Mouse (Mus musculus) MEL (cell line): ENCODE data around the gene Haao. TPM values are rescaled to one million over a fixed set of nuclear protein-coding genes. Genes with fewer than 3 reads are reported as not detected.

Source experiments
- DNase-seq: peaks from one replicate; pipeline ENCODE4 v3.0.0; 2011; ENCODE audit warnings: low read depth, low spot score
- H3K27ac ChIP-seq: 2 replicates; pipeline ENCODE4 v1.5.1; 2012; ENCODE audit warnings: low read depth, mild to moderate bottlenecking, control low read depth, low read length, moderate library complexity; ENCODE audit not compliant: control insufficient read depth
- H3K27me3 ChIP-seq, 2 experiments: fragments of 150-350 bp in 1 of 2; sonication (generic) in 1 of 2; 2 replicates each; pipeline ENCODE4 v1.6.1; 2012; ENCODE audit warnings: low read length in 2 of 2, mild to moderate bottlenecking in 2 of 2, improper control_type of control experiment in 1 of 2, moderate library complexity in 1 of 2; ENCODE audit not compliant: insufficient read depth in 2 of 2, control insufficient read depth in 1 of 2
- H3K36me3 ChIP-seq, 2 experiments: 2 replicates each; pipeline ENCODE4 v1.6.1; 2012 to 2014; ENCODE audit warnings: low read length in 2 of 2, improper control_type of control experiment in 1 of 2, inconsistent platforms in 1 of 2, mild to moderate bottlenecking in 1 of 2; ENCODE audit not compliant: insufficient read depth in 2 of 2, control insufficient read depth in 1 of 2
- H3K4me1 ChIP-seq, 2 experiments: fragments of 150-350 bp in 1 of 2; sonication (generic) in 1 of 2; 2 replicates each; pipeline ENCODE4 v1.6.1; 2012; ENCODE audit warnings: low read length in 2 of 2, improper control_type of control experiment in 1 of 2, mild to moderate bottlenecking in 1 of 2; ENCODE audit not compliant: insufficient read depth in 2 of 2, control insufficient read depth in 1 of 2
- H3K4me3 ChIP-seq, 2 experiments: fragments of 150-350 bp in 1 of 2; sonication (generic) in 1 of 2; 2 replicates each; pipeline ENCODE4 v1.5.1; 2012; ENCODE audit warnings: low read depth in 2 of 2, low read length in 2 of 2, mild to moderate bottlenecking in 2 of 2, moderate library complexity in 2 of 2, control low read depth in 1 of 2, improper control_type of control experiment in 1 of 2; ENCODE audit not compliant: control insufficient read depth in 1 of 2, insufficient read depth in 1 of 2
- H3K79me2 ChIP-seq: 2 replicates; pipeline ENCODE4 v1.6.1; 2012; ENCODE audit warnings: mild to moderate bottlenecking, low read length, moderate library complexity; ENCODE audit not compliant: control insufficient read depth, poor library complexity, insufficient read depth
- H3K9ac ChIP-seq: 2 replicates; pipeline ENCODE4 v1.6.1; 2012; ENCODE audit warnings: low read depth, mild to moderate bottlenecking, control low read depth, low read length, moderate library complexity; ENCODE audit not compliant: control insufficient read depth, poor library complexity, severe bottlenecking
- H3K9me3 ChIP-seq: fragments of 150-350 bp; sonication (generic); replicated peaks from 2 replicates; pipeline ENCODE4 v1.6.1; 2012; ENCODE audit warnings: mild to moderate bottlenecking, low read length, improper control_type of control experiment, moderate library complexity; ENCODE audit not compliant: insufficient read depth
- BHLHE40 ChIP-seq: IDR thresholded peaks from 2 replicates; pipeline ENCODE4 v1.6.1; 2012; ENCODE audit warnings: low read depth, mild to moderate bottlenecking, inconsistent platforms, low read length, improper control_type of control experiment, borderline replicate concordance
- E2F4 ChIP-seq: IDR thresholded peaks from 2 replicates; pipeline ENCODE4 v1.6.1; 2011; ENCODE audit warnings: low read depth, low read length, improper control_type of control experiment, borderline replicate concordance
- EP300 ChIP-seq, 2 experiments: IDR thresholded peaks; 2 replicates each; pipeline ENCODE4 v1.6.1; 2011; ENCODE audit warnings: improper control_type of control experiment in 2 of 2, low read length in 2 of 2, low read depth in 1 of 2, mild to moderate bottlenecking in 1 of 2
- GATA1 ChIP-seq: IDR thresholded peaks from 2 replicates; pipeline ENCODE4 v1.6.1; 2011; ENCODE audit warnings: low read depth, low read length, improper control_type of control experiment
- HCFC1 ChIP-seq: IDR thresholded peaks from 2 replicates; pipeline ENCODE4 v1.6.1; 2012; ENCODE audit warnings: low read depth, mild to moderate bottlenecking, inconsistent platforms, low read length, improper control_type of control experiment, moderate library complexity
- JUND ChIP-seq: IDR thresholded peaks from 2 replicates; pipeline ENCODE4 v1.6.1; 2011; ENCODE audit warnings: low read depth, mild to moderate bottlenecking, improper control_type of control experiment, low read length
- MAFK ChIP-seq: IDR thresholded peaks from 2 replicates; pipeline ENCODE4 v1.6.1; 2011; ENCODE audit warnings: low read depth, mild to moderate bottlenecking, low read length, improper control_type of control experiment, borderline replicate concordance
- MAZ ChIP-seq: IDR thresholded peaks from 2 replicates; pipeline ENCODE4 v1.6.1; 2012; ENCODE audit warnings: low read depth, mild to moderate bottlenecking, inconsistent platforms, low read length, improper control_type of control experiment
- MXI1 ChIP-seq: IDR thresholded peaks from 2 replicates; pipeline ENCODE4 v1.6.1; 2011; ENCODE audit warnings: mild to moderate bottlenecking, low read depth, low read length, improper control_type of control experiment
- MYC ChIP-seq: IDR thresholded peaks from 2 replicates; pipeline ENCODE4 v1.6.1; 2011; ENCODE audit warnings: low read depth, mild to moderate bottlenecking, low read length, improper control_type of control experiment, moderate library complexity
- NRF1 ChIP-seq: IDR thresholded peaks from 2 replicates; pipeline ENCODE4 v1.6.1; 2014; ENCODE audit warnings: low read depth, mild to moderate bottlenecking, inconsistent platforms, low read length, improper control_type of control experiment, moderate library complexity; ENCODE audit not compliant: poor library complexity, insufficient read depth, severe bottlenecking
- POLR2A ChIP-seq, 2 experiments: IDR thresholded peaks; 2 replicates each; pipeline ENCODE4 v1.6.1; 2011 to 2012; ENCODE audit warnings: low read length in 2 of 2, mild to moderate bottlenecking in 2 of 2, control low read depth in 1 of 2, improper control_type of control experiment in 1 of 2, low read depth in 1 of 2, moderate library complexity in 1 of 2; ENCODE audit not compliant: control insufficient read depth in 1 of 2, insufficient read depth in 1 of 2, poor library complexity in 1 of 2
- POLR2AphosphoS5 ChIP-seq: IDR thresholded peaks from 2 replicates; pipeline ENCODE4 v1.6.1; 2012; ENCODE audit warnings: low read depth, borderline replicate concordance, mild to moderate bottlenecking, inconsistent platforms, low read length, moderate library complexity, mixed read lengths
- RAD21 ChIP-seq: IDR thresholded peaks from 2 replicates; pipeline ENCODE4 v1.6.1; 2011; ENCODE audit warnings: mild to moderate bottlenecking, low read depth, low read length, improper control_type of control experiment
- RCOR1 ChIP-seq: IDR thresholded peaks from 2 replicates; pipeline ENCODE4 v1.6.1; 2012; ENCODE audit warnings: low read depth, mild to moderate bottlenecking, inconsistent platforms, low read length, improper control_type of control experiment
- SIN3A ChIP-seq: IDR thresholded peaks from 2 replicates; pipeline ENCODE4 v1.6.1; 2012; ENCODE audit warnings: low read length, improper control_type of control experiment, inconsistent platforms
- TAL1 ChIP-seq: IDR thresholded peaks from 2 replicates; pipeline ENCODE4 v1.6.1; 2012; ENCODE audit warnings: mild to moderate bottlenecking, inconsistent platforms, low read length, moderate library complexity, mixed read lengths
- TCF12 ChIP-seq: IDR thresholded peaks from 2 replicates; pipeline ENCODE4 v1.6.1; 2014; ENCODE audit warnings: low read depth, mild to moderate bottlenecking, inconsistent platforms, low read length, improper control_type of control experiment, moderate library complexity
- UBTF ChIP-seq: IDR thresholded peaks from 2 replicates; pipeline ENCODE4 v1.6.1; 2012; ENCODE audit warnings: low read depth, mild to moderate bottlenecking, inconsistent platforms, low read length, improper control_type of control experiment, moderate library complexity, borderline replicate concordance; ENCODE audit not compliant: insufficient read depth
- USF2 ChIP-seq, 2 experiments: IDR thresholded peaks; 2 replicates each; pipeline ENCODE4 v1.6.1; 2011 to 2012; ENCODE audit warnings: improper control_type of control experiment in 2 of 2, low read length in 2 of 2, borderline replicate concordance in 1 of 2, inconsistent platforms in 1 of 2, low read depth in 1 of 2, mild to moderate bottlenecking in 1 of 2; ENCODE audit not compliant: insufficient read depth in 1 of 2
- ZC3H11A ChIP-seq: IDR thresholded peaks from 2 replicates; pipeline ENCODE4 v1.6.1; 2012; ENCODE audit warnings: low read depth, mild to moderate bottlenecking, inconsistent platforms, low read length, improper control_type of control experiment
- ZKSCAN1 ChIP-seq: IDR thresholded peaks from 2 replicates; pipeline ENCODE4 v1.6.1; 2012; ENCODE audit warnings: low read depth, mild to moderate bottlenecking, inconsistent platforms, low read length, improper control_type of control experiment, moderate library complexity
- ZMIZ1 ChIP-seq: IDR thresholded peaks from 2 replicates; pipeline ENCODE4 v1.6.1; 2012; ENCODE audit warnings: low read depth, mild to moderate bottlenecking, inconsistent platforms, low read length, improper control_type of control experiment, moderate library complexity
- ZNF384 ChIP-seq: IDR thresholded peaks from 2 replicates; pipeline ENCODE4 v1.6.1; 2012; ENCODE audit warnings: low read depth, mild to moderate bottlenecking, inconsistent platforms, low read length, improper control_type of control experiment
- polyA plus RNA-seq, 2 experiments: library from polyadenylated mRNA; stranded (reverse) in 1 of 2; unstranded in 1 of 2; fragments of >175 nt in 1 of 2; fragments of >200 nt in 1 of 2; gene quantifications; 2 replicates each; pipeline versions ENCODE4 v1.2.1 to v1.2.4; 2012; ENCODE audit warnings: low replicate concordance in 2 of 2, low read depth in 1 of 2; ENCODE audit not compliant: insufficient read length in 2 of 2, insufficient read depth in 1 of 2, missing spikeins in 1 of 2
- total RNA-seq: library from RNA; depleted of rRNA; stranded (reverse); fragments of 300-350 nt; gene quantifications from 2 replicates; pipeline ENCODE4 v1.2.3, GENCODE M21; 2012

The Haao gene
- total and polyA plus RNA-seq, 3 experiments, result 1.5 to 2.8 TPM; not detected in 1

DNA sequence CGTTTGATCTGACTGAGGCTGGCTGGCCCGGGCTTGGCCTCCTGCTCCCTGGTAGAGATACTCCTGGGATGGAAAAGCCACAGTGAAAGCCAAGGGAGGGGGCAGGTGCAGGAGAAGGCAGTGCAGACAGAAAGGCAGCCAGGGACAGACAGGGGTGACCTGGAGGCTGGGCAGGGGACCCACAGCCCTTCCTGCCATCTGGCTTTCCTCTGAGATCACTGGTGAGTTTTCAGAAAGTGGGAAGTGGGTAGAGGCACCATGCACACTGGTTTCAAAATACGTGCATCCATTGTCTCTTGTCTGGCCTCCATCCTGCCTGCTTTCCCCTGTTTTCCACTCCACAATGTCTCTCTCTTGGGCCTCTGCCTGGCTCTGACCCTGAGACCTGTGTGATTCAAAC lies 18.4 kb downstream of the Haao start:
- Histone ChIP-seq H3K9ac (no peak overlapping the region), H3K4me1 (peaks cover 2 to 17% of the 10 kb centered on the region in 2 experiments; a peak in 3 of 4 replicates), H3K4me3 (no peak overlapping the region), H3K9me3 (no peaks in the 10 kb centered on the region), H3K27ac (no peak overlapping the region), H3K36me3 (no peaks in the 10 kb centered on the region), H3K27me3 (no peaks in the 10 kb centered on the region), H3K79me2 (no peaks in the 10 kb centered on the region)
- TF ChIP-seq USF2 (IDR thresholded peaks at IDR 0.05; ENCODE audit: borderline replicate concordance in 1 of 2, insufficient read depth in 1 of 2, low read depth in 1 of 2, low read length in 2 of 2) (no peak), RAD21 (no peak), JUND (no peak), POLR2AphosphoS5 (no peak), BHLHE40 (no peak), MYC (no peak), POLR2A (IDR thresholded peaks at IDR 0.05; ENCODE audit: control insufficient read depth in 1 of 2, insufficient read depth in 1 of 2, low read depth in 1 of 2, low read length in 2 of 2, poor library complexity in 1 of 2) (no peak), EP300 (IDR thresholded peaks at IDR 0.05; ENCODE audit: low read depth in 1 of 2, low read length in 2 of 2) (no peak)
- DNase-seq, result no peak

DNA sequence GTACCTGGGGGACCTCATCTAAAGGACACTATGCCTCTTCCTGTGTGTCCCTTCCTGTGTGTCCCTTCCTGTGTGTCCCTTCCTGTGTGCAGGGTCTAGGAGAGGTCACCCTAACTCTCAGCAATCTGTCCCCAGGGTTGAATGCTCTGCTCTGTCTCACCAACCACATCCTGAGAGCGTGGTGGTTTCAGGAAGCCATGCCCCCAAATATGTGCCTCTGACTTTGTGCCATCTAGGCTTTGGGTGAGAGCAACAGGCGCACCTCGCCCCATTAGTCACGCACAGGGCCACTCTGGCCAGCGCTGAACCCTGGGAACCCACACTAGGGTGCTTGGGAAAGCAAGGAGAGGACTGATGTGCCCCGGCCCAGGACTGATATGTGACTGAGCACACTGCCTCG lies 23.9 kb downstream of the Haao start:
- Histone ChIP-seq H3K27me3 (no peaks in the 10 kb centered on the region), H3K4me3 (no peak overlapping the region), H3K27ac (no peak overlapping the region), H3K36me3 (no peaks in the 10 kb centered on the region), H3K9ac (no peak overlapping the region), H3K79me2 (no peaks in the 10 kb centered on the region), H3K9me3 (no peaks in the 10 kb centered on the region), H3K4me1 (no peaks in the 10 kb centered on the region)
- DNase-seq, result no peak
- no peak for TF ChIP-seq ZMIZ1
- no peak for TF ChIP-seq ZC3H11A
- no peak for TF ChIP-seq GATA1
- no peak for TF ChIP-seq SIN3A

GRCm38 (mm10) chr17:83821876-83822275 lies 25.9 kb downstream of the Haao start:
- H3K4me3 ChIP-seq, result no peak overlapping the region
- H3K27me3 ChIP-seq, result no peaks in the 10 kb centered on the region
- TF ChIP-seq GATA1, result no peak
- TF ChIP-seq ZKSCAN1, result no peak
- TF ChIP-seq TAL1, result no peak
- no peak for TF ChIP-seq EP300 (IDR thresholded peaks at IDR 0.05; ENCODE audit: low read depth in 1 of 2, low read length in 2 of 2)
- no peak for TF ChIP-seq MAZ
- TF ChIP-seq MXI1, result no peak
- TF ChIP-seq ZNF384, result no peak
- no peak for TF ChIP-seq MAFK
- TF ChIP-seq SIN3A, result no peak
- TF ChIP-seq ZC3H11A, result no peak
- TF ChIP-seq UBTF, result no peak
- TF ChIP-seq MYC, result no peak
- no peak for TF ChIP-seq ZMIZ1
- TF ChIP-seq RCOR1, result no peak
- no peak for TF ChIP-seq NRF1
- TF ChIP-seq HCFC1, result no peak
- TF ChIP-seq TCF12, result no peak
- TF ChIP-seq POLR2AphosphoS5, result no peak
- no peak for TF ChIP-seq E2F4
- TF ChIP-seq, all 39 proteins: peak for 0
- Histone ChIP-seq H3K4me1 (no peaks in the 10 kb centered on the region), H3K27ac (no peak overlapping the region), H3K9me3 (no peaks in the 10 kb centered on the region), H3K36me3 (no peaks in the 10 kb centered on the region), H3K9ac (no peak overlapping the region), H3K79me2 (no peaks in the 10 kb centered on the region)
- DNase-seq, result peak; percentile 50
